Mouse (Mus musculus): ENCODE results near the gene Rsph3b. TPM values are rescaled to one million over a fixed set of nuclear protein-coding genes. Genes with fewer than 3 reads are reported as not detected.

Gene Rsph3b
- polyA plus RNA-seq, 3 experiments from 2014 or later = 29.8 to 37.5 (median 31.3) TPM

GRCm38 (mm10) chr17:6862040-6862780 lies 86.3 kb downstream of the Rsph3b start:
- peak; percentile 57 for ATAC-seq

- peak; percentile 73 for ATAC-seq
Observed at GRCm38 (mm10) chr17:6861181-6862039, 87.1 kb downstream of the Rsph3b start.

DNA sequence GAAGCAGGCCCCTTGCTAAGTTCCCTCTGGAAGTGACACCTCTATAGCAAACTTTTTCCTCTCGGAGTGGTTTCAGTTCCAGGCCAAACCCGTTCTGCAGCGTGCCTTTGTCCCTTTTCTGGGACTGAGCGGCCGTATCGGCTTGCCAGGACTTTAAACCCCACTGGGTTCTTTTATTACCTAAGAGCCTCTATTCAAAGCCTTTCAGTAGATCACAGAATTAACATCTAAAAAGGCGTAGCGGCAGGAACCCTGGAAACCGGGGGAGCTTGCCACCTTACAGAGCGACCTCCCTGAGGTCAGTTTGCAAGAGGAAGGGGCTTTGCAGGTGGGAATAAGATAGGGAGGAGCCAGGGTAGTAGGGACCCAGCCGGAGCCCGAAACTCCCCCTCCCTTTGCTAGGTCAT lies 88.0 kb downstream of the Rsph3b start:
- no peak for ATAC-seq

DNA sequence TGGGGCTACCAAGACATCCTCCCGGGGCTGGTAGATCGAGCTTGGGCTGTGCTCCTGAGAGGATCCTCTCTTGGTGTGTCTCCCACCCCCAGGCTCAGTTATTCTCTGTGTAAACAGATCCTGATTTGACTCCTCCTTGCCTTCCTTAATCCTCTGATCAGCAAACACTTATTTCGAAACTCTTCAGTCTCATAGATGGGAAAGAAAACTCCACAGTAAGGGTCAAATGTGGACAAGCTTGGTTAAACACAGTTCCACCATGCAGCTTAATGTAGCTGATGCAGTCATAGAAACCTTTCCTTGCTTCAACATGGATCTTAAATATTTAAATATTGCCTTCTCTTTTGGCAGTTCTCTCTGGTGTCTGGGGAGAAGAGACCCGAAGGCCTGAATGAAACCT lies 88.4 kb downstream of the Rsph3b start:
- ATAC-seq = no peak

Other genes starting within 250 kb of the Rsph3b start
- gene Ezr, start 165.9 kb downstream of the Rsph3b start, polyA plus RNA-seq (2017; shearing (Covaris generic)) = 100 to 1,000 TPM; 111 to 138 (median 117) TPM
- 10 to 100 TPM; 39.6 to 71.8 (median 54.0) TPM for gene Tagap1, start 12.5 kb upstream of the Rsph3b start, polyA plus RNA-seq (2017; shearing (Covaris generic))
- 100 to 1,000 TPM; 273 to 343 (median 324) TPM for gene Rnaset2b, start 22.0 kb upstream of the Rsph3b start, polyA plus RNA-seq (2017; shearing (Covaris generic))
- under 1 TPM in 1 of 3 experiments, not detected in 2; 0.44 TPM for gene Gm49721, start 30.2 kb upstream of the Rsph3b start, polyA plus RNA-seq (2017; shearing (Covaris generic))
- not detected for gene Gm1604a, start 76.9 kb upstream of the Rsph3b start, polyA plus RNA-seq (2017; shearing (Covaris generic))
- gene Rps6ka2, start 221.4 kb upstream of the Rsph3b start, polyA plus RNA-seq (2017; shearing (Covaris generic)) = 1 to 10 TPM in 1 of 3 experiments, under 1 TPM in 2; 0.34 to 1.1 (median 0.66) TPM

All from inflammation-experienced regulatory T-cells, adult 6 months (primary cell).